ENCODE assay signal across 8 mouse cellular contexts in the genomic region with DNA sequence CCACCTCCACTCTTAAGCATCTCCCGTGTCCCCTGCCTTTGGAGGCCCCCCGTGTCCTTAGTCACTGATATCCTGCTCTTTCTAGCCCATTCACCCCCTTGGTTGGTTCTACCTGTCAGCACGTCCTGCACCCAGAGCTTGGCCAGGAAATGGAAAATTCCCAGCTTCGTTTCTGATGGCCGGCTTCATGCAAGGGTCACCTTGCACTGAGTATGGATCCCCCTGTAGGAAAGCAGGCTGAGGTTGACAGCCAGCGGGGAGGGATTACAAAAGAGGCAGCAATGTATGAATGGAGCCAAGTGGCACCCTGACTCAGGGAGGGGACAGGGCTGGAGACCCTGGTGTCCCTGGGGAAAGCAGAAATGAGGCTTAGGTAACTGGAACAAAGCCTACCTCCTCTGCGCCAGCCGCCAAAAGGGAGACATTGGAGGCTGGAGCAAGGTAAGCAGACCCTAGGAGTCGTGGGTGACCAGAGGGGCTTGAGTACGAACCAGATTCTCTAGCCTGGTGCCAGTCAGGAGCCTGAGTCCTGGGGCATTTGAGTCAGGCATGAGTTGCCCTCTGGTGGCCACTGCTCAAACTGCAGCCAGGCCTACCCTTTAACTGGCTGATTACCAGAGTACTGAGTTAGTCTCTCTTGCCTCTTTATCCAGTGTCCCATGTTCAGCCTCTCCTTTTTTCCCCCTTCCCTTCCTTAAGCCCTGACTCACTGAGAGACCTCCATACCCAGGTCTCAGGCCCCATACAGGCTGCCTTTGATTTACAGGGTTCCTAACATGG. TPM values are rescaled to one million over a fixed set of nuclear protein-coding genes. Genes with fewer than 3 reads are reported as not detected.
A peak's percentile ranks its signal among the peaks of the same experiment; 100 is the strongest.
DNase-seq lines count a peak whose midpoint lies in the region; ATAC-seq and TF ChIP-seq lines count a peak whose summit lies in the region.

No protein-coding gene starts in this region.

- H3K4me3 ChIP-seq in hindbrain, embryonic 12.5 days: no peak overlapping the region
- H3K4me3 ChIP-seq in lung, postnatal 0 days (ENCODE audit: low read depth, low read length): no peak overlapping the region

- H3K4me1 ChIP-seq in hindbrain, embryonic 12.5 days: peaks cover 8% of the 10 kb centered on the region; the same call in 1 of the 2 replicates
- H3K4me1 ChIP-seq in lung, postnatal 0 days (ENCODE audit: insufficient read depth, low read depth, low read length): peaks cover 9% of the 10 kb centered on the region

- ATAC-seq in Patski: no peak
- peak; percentile 52 for ATAC-seq in hindbrain, embryonic 12.5 days (ENCODE audit: low FRiP score)
- peak; percentile 46 for ATAC-seq in lung, postnatal 0 days

- 0 out of 2 replicates have a peak overlapping the region, but pooled peaks have one; percentile 38 for H3K9ac ChIP-seq in hindbrain, embryonic 12.5 days
- H3K9ac ChIP-seq in lung, postnatal 0 days (replicated peaks; ENCODE audit: low read depth): no peak overlapping the region

- CTCF ChIA-PET in Patski (lab: Charles Lee): interaction anchor here (0.9 to 2.9 kb wide), 7 partner anchors 9 to 104 kb away, joined by 3 to 18 read pairs (median 3); no protein-coding TSS in a partner anchor

- DNase-seq in Patski (ENCODE audit: low read depth, low spot score): no peak
- peak; percentile 94 to 96 for DNase-seq in cerebellum, postnatal 10 days
- DNase-seq in frontal cortex, postnatal 25 days (ENCODE audit: low spot score in 2 of 2): peak; percentile 87 to 90
- DNase-seq in layer of hippocampus, postnatal 10 days (ENCODE audit: low spot score in 2 of 2): peak; percentile 92 to 94
- DNase-seq in lung, postnatal 0 days (ENCODE audit: low spot score): peak; percentile 84
- DNase-seq in ovary, postnatal 36 days (ENCODE audit: low spot score): peak; percentile 81
- DNase-seq in thymus, postnatal 36 days: peak; percentile 81 to 85

- no peaks in the 10 kb centered on the region for H3K9me3 ChIP-seq in hindbrain, embryonic 12.5 days (replicated peaks)
- no peaks in the 10 kb centered on the region for H3K9me3 ChIP-seq in lung, postnatal 0 days (ENCODE audit: low read length)

- H3K4me2 ChIP-seq in hindbrain, embryonic 12.5 days (replicated peaks): no peak overlapping the region
- H3K4me2 ChIP-seq in lung, postnatal 0 days (replicated peaks; ENCODE audit: low read depth, low read length): no peak overlapping the region

- no peak overlapping the region for H3K27ac ChIP-seq in hindbrain, embryonic 12.5 days
- H3K27ac ChIP-seq in lung, postnatal 0 days (ENCODE audit: low read length): no peak overlapping the region

- in situ Hi-C loops in Patski (cut with MboI; ENCODE audit: low pct_unique_long_range_greater_than_20kb): no loop called here

- no peaks in the 10 kb centered on the region for H3K27me3 ChIP-seq in Patski
- H3K27me3 ChIP-seq in hindbrain, embryonic 12.5 days: no peaks in the 10 kb centered on the region
- no peaks in the 10 kb centered on the region for H3K27me3 ChIP-seq in lung, postnatal 0 days (replicated peaks; ENCODE audit: insufficient read depth, low read length)

- TF ChIP-seq CTCF in Patski (IDR thresholded peaks at IDR 0.05): peak; percentile 97
- peak; percentile 97 for TF ChIP-seq CTCF in lung, postnatal 0 days (IDR thresholded peaks at IDR 0.05)

- peaks cover 43% of the 10 kb centered on the region for H3K36me3 ChIP-seq in hindbrain, embryonic 12.5 days
- peaks cover 8% of the 10 kb centered on the region; the same call in 1 of the 2 replicates for H3K36me3 ChIP-seq in lung, postnatal 0 days (ENCODE audit: insufficient read depth, low read length)

- no peak for TF ChIP-seq EP300 in lung, postnatal 0 days (IDR thresholded peaks at IDR 0.05)

- WGBS in hindbrain, embryonic 12.5 days: 45% methylated on average over 10 of the region's 10 CpGs
- 48% methylated on average over 10 of the region's 10 CpGs for whole genome bisulfite sequencing in lung, postnatal 0 days

- POLR2A ChIA-PET in Patski (lab: Charles Lee): no interaction called here

RNA-seq across cellular contexts. Expression of a gene that starts 11.5 kb away (rescaled TPM):
- 154 TPM for polyA plus RNA-seq in Patski (2021)
- polyA plus RNA-seq in hindbrain, embryonic 12.5 days (2016; fragmentation: Nextera tagmentation; extraction: Ambion mirVana): 81.8 and 82.9 TPM in 2 replicates
- total RNA-seq in layer of hippocampus, postnatal 10 days (2021): 100 to 1,000 TPM; 141 to 146 TPM
- polyA plus RNA-seq in lung, postnatal 0 days (2015; fragmentation: Nextera tagmentation; extraction: Ambion mirVana): 119 and 129 TPM in 2 replicates

RNA-seq across cellular contexts. Expression of a gene that starts 15.7 kb away (rescaled TPM):
- polyA plus RNA-seq in Patski (2021): 13.4 TPM
- polyA plus RNA-seq in hindbrain, embryonic 12.5 days (2016; fragmentation: Nextera tagmentation; extraction: Ambion mirVana): 20.9 and 22.2 TPM in 2 replicates
- total RNA-seq in layer of hippocampus, postnatal 10 days (2021): 100 to 1,000 TPM; 100 to 105 TPM
- polyA plus RNA-seq in lung, postnatal 0 days (2015; fragmentation: Nextera tagmentation; extraction: Ambion mirVana): 0.51 and 0.65 TPM in 2 replicates

RNA-seq across cellular contexts. Expression of a gene that starts 21.6 kb away (rescaled TPM):
- 36.7 TPM for polyA plus RNA-seq in Patski (2021)
- 55.1 and 59.7 TPM in 2 replicates for polyA plus RNA-seq in hindbrain, embryonic 12.5 days (2016; fragmentation: Nextera tagmentation; extraction: Ambion mirVana)
- 10 to 100 TPM; 23.2 to 31.6 TPM for total RNA-seq in layer of hippocampus, postnatal 10 days (2021)
- 28.8 and 29.8 TPM in 2 replicates for polyA plus RNA-seq in lung, postnatal 0 days (2015; fragmentation: Nextera tagmentation; extraction: Ambion mirVana)

RNA-seq across cellular contexts. Expression of a gene that starts 30.4 kb away (rescaled TPM):
- polyA plus RNA-seq in Patski (2021): 64.6 TPM
- polyA plus RNA-seq in hindbrain, embryonic 12.5 days (2016; fragmentation: Nextera tagmentation; extraction: Ambion mirVana): 11.0 and 14.8 TPM in 2 replicates
- 10 to 100 TPM; 33.0 to 33.7 TPM for total RNA-seq in layer of hippocampus, postnatal 10 days (2021)
- polyA plus RNA-seq in lung, postnatal 0 days (2015; fragmentation: Nextera tagmentation; extraction: Ambion mirVana): 12.2 and 13.7 TPM in 2 replicates

RNA-seq across cellular contexts. Expression of a gene that starts 30.5 kb away (rescaled TPM):
- polyA plus RNA-seq in Patski (2021): 22.2 TPM
- polyA plus RNA-seq in hindbrain, embryonic 12.5 days (2016; fragmentation: Nextera tagmentation; extraction: Ambion mirVana): 19.5 and 20.1 TPM in 2 replicates
- total RNA-seq in layer of hippocampus, postnatal 10 days (2021): 1 to 10 TPM; 4.8 to 6.3 TPM
- polyA plus RNA-seq in lung, postnatal 0 days (2015; fragmentation: Nextera tagmentation; extraction: Ambion mirVana): 2.4 and 4.3 TPM in 2 replicates
